Mouse (Mus musculus) forebrain, embryonic 15.5 days (tissue): ENCODE measurements around the gene Dnpep. TPM values are rescaled to one million over a fixed set of nuclear protein-coding genes. Genes with fewer than 3 reads are reported as not detected.

Experiments
- ATAC-seq: fragments of 200-750 bp; cut with Nextera tagmentation; replicated peaks from 2 replicates; pipeline ENCODE4 v1.8.0; 2017; ENCODE audit warnings: mild to moderate bottlenecking, moderate TSS enrichment, moderate library complexity
- H3K27ac ChIP-seq: fragments of 300-500 bp; sonication (generic); replicated peaks from 2 replicates; pipeline ENCODE4 v1.5.1; 2015; ENCODE audit warnings: mild to moderate bottlenecking, inconsistent platforms
- H3K27me3 ChIP-seq: fragments of 300-500 bp; sonication (generic); 2 replicates; pipeline ENCODE4 v1.6.1; 2015; ENCODE audit warnings: inconsistent platforms
- H3K36me3 ChIP-seq: fragments of 300-500 bp; sonication (generic); 2 replicates; pipeline ENCODE4 v1.6.1; 2015; ENCODE audit warnings: mild to moderate bottlenecking, inconsistent platforms
- H3K4me1 ChIP-seq: fragments of 300-500 bp; sonication (generic); 2 replicates; pipeline ENCODE4 v1.6.1; 2015; ENCODE audit warnings: inconsistent platforms
- H3K4me2 ChIP-seq: fragments of 300-500 bp; sonication (generic); replicated peaks from 2 replicates; pipeline ENCODE4 v1.6.1; 2015; ENCODE audit warnings: mild to moderate bottlenecking, inconsistent platforms
- H3K4me3 ChIP-seq: fragments of 300-500 bp; sonication (generic); 2 replicates; pipeline ENCODE4 v1.5.1; 2015; ENCODE audit warnings: mild to moderate bottlenecking, inconsistent platforms
- H3K9ac ChIP-seq: fragments of 300-500 bp; sonication (generic); replicated peaks from 2 replicates; pipeline ENCODE4 v1.6.1; 2015; ENCODE audit warnings: mild to moderate bottlenecking, inconsistent platforms
- H3K9me3 ChIP-seq: fragments of 300-500 bp; sonication (generic); 2 replicates; pipeline ENCODE4 v1.6.1; 2016; ENCODE audit warnings: inconsistent platforms
- WGBS: fragments of 180-500 bp; shearing (Covaris S2); methylation state at CpG from one replicate; pipeline ENCODE4 v1.1.7; 2015; ENCODE audit warnings: mixed read lengths; 5-methylcytosine and 5-hydroxymethylcytosine counted together
- polyA plus RNA-seq: library from polyadenylated mRNA; unstranded; fragments of >200 nt; fragmentation: Nextera tagmentation; extraction: Ambion mirVana; gene quantifications from 2 replicates; pipeline ENCODE4 v1.2.1, GENCODE M21; 2015

Gene Dnpep
- polyA plus RNA-seq = 162 and 163 TPM in 2 replicates

- Histone ChIP-seq H3K9me3 (no peaks in the 10 kb centered on the region), H3K4me3 (peak within 1 kb of the TSS; percentile 92), H3K36me3 (peaks cover 19% of the 10 kb centered on the region), H3K27me3 (no peaks in the 10 kb centered on the region), H3K27ac (peak within 1 kb of the TSS; percentile 88), H3K4me1 (peaks cover 14% of the 10 kb centered on the region), H3K4me2 (peak within 1 kb of the TSS; percentile 83), H3K9ac (peak within 1 kb of the TSS; percentile 71)
- WGBS = under 1% methylated on average over 91 of the region's 92 CpGs
- peak; percentile 98 for ATAC-seq
Observed at GRCm38 (mm10) chr1:75317241-75318201, at the start of gene Dnpep. TSS of gene Dnpep (minus strand) at chr1:75317990.

GRCm38 (mm10) chr1:75365510-75366137 is 47.8 kb upstream of the Dnpep start:
- H3K27ac ChIP-seq = 0 out of 2 replicates have a peak overlapping the region, but pooled peaks have one; percentile 19
- 27% methylated on average over 14 of the region's 14 CpGs for WGBS
- no peaks in the 10 kb centered on the region for H3K9me3 ChIP-seq
- peaks cover 12% of the 10 kb centered on the region for H3K4me1 ChIP-seq
- peaks cover 19% of the 10 kb centered on the region; the same call in 1 of the 2 replicates for H3K27me3 ChIP-seq
- no peak overlapping the region for H3K4me3 ChIP-seq
- H3K36me3 ChIP-seq = no peaks in the 10 kb centered on the region
- H3K4me2 ChIP-seq = no peak overlapping the region
- no peak overlapping the region for H3K9ac ChIP-seq
- no peak for ATAC-seq

- Histone ChIP-seq H3K4me3 (no peak overlapping the region), H3K9ac (no peak overlapping the region), H3K27ac (no peak overlapping the region), H3K9me3 (no peaks in the 10 kb centered on the region), H3K27me3 (peaks cover 33% of the 10 kb centered on the region), H3K36me3 (no peaks in the 10 kb centered on the region), H3K4me1 (peaks cover 19% of the 10 kb centered on the region), H3K4me2 (no peak overlapping the region)
- WGBS = 85% methylated on average over 3 of the region's 3 CpGs
- no peak for ATAC-seq
Observed at GRCm38 (mm10) chr1:75363868-75364267, 46.1 kb upstream of the Dnpep start.

- Histone ChIP-seq H3K9ac (no peak overlapping the region), H3K9me3 (no peaks in the 10 kb centered on the region), H3K36me3 (no peaks in the 10 kb centered on the region), H3K4me3 (no peak overlapping the region), H3K4me1 (peaks cover 19% of the 10 kb centered on the region), H3K27ac (no peak overlapping the region), H3K27me3 (peaks cover 37% of the 10 kb centered on the region), H3K4me2 (no peak overlapping the region)
- 45% methylated on average over 4 of the region's 4 CpGs for WGBS
- ATAC-seq = no peak
Observed at GRCm38 (mm10) chr1:75361750-75362149, 44.0 kb upstream of the Dnpep start.

- Histone ChIP-seq H3K27ac (no peak overlapping the region), H3K4me3 (no peak overlapping the region), H3K9ac (no peak overlapping the region), H3K4me2 (no peak overlapping the region), H3K36me3 (no peaks in the 10 kb centered on the region), H3K4me1 (peaks cover 17% of the 10 kb centered on the region), H3K9me3 (no peaks in the 10 kb centered on the region), H3K27me3 (peaks cover 37% of the 10 kb centered on the region)
- WGBS = 53% methylated on average over 4 of the region's 4 CpGs
- ATAC-seq = no peak
Observed at GRCm38 (mm10) chr1:75361123-75361522, 43.3 kb upstream of the Dnpep start.

- WGBS = 1% methylated on average over 80 of the region's 80 CpGs
- peaks cover 37% of the 10 kb centered on the region for H3K27me3 ChIP-seq
- peaks cover 10% of the 10 kb centered on the region for H3K4me1 ChIP-seq
- peak; percentile 61; the same call in 1 of the 2 replicates for ATAC-seq
- peak within 1 kb of the TSS; percentile 26 for H3K4me3 ChIP-seq
- H3K36me3 ChIP-seq = no peaks in the 10 kb centered on the region
- no peaks in the 10 kb centered on the region for H3K9me3 ChIP-seq
- no peak within 1 kb of the TSS; the same call in 1 of the 2 replicates for H3K9ac ChIP-seq
- peak within 1 kb of the TSS; percentile 33 for H3K4me2 ChIP-seq
- no peak within 1 kb of the TSS for H3K27ac ChIP-seq
Observed at GRCm38 (mm10) chr1:75360112-75361031, 42.6 kb upstream of the Dnpep start, which contains the start of gene Des. TSS of gene Des (plus strand) at chr1:75360329.

GRCm38 (mm10) chr1:75359346-75359745 is 41.6 kb upstream of the Dnpep start:
- 75% methylated on average over 13 of the region's 13 CpGs for WGBS
- no peak overlapping the region for H3K4me2 ChIP-seq
- no peaks in the 10 kb centered on the region for H3K9me3 ChIP-seq
- peaks cover 37% of the 10 kb centered on the region for H3K27me3 ChIP-seq
- peaks cover 9% of the 10 kb centered on the region for H3K4me1 ChIP-seq
- ATAC-seq = no peak
- H3K27ac ChIP-seq = no peak overlapping the region
- H3K9ac ChIP-seq = no peak overlapping the region
- no peak overlapping the region for H3K4me3 ChIP-seq
- no peaks in the 10 kb centered on the region for H3K36me3 ChIP-seq

GRCm38 (mm10) chr1:75358009-75358408 is 40.2 kb upstream of the Dnpep start:
- Histone ChIP-seq H3K4me3 (no peak overlapping the region), H3K4me1 (peaks cover 9% of the 10 kb centered on the region), H3K9ac (no peak overlapping the region), H3K9me3 (no peaks in the 10 kb centered on the region), H3K36me3 (no peaks in the 10 kb centered on the region), H3K27me3 (peaks cover 33% of the 10 kb centered on the region), H3K4me2 (no peak overlapping the region), H3K27ac (no peak overlapping the region)
- WGBS = 94% methylated on average over 4 of the region's 4 CpGs
- ATAC-seq = no peak

GRCm38 (mm10) chr1:75357261-75357660 is 39.5 kb upstream of the Dnpep start:
- no peak overlapping the region for H3K4me2 ChIP-seq
- no peaks in the 10 kb centered on the region for H3K36me3 ChIP-seq
- H3K4me3 ChIP-seq = no peak overlapping the region
- no peaks in the 10 kb centered on the region for H3K9me3 ChIP-seq
- no peak for ATAC-seq
- 70% methylated on average over 7 of the region's 7 CpGs for WGBS
- H3K9ac ChIP-seq = no peak overlapping the region
- H3K27me3 ChIP-seq = peaks cover 29% of the 10 kb centered on the region
- H3K4me1 ChIP-seq = peaks cover 9% of the 10 kb centered on the region
- no peak overlapping the region for H3K27ac ChIP-seq

- Histone ChIP-seq H3K27ac (no peak overlapping the region), H3K4me3 (no peak overlapping the region), H3K27me3 (no peaks in the 10 kb centered on the region), H3K4me1 (peaks cover 5% of the 10 kb centered on the region; the same call in 1 of the 2 replicates), H3K36me3 (no peaks in the 10 kb centered on the region), H3K9ac (no peak overlapping the region), H3K9me3 (no peaks in the 10 kb centered on the region), H3K4me2 (no peak overlapping the region)
- 42% methylated on average over 5 of the region's 5 CpGs for WGBS
- no peak for ATAC-seq
Observed at GRCm38 (mm10) chr1:75349275-75349674, 31.5 kb upstream of the Dnpep start.

- no peak for ATAC-seq
- Histone ChIP-seq H3K27me3 (no peaks in the 10 kb centered on the region), H3K9ac (no peak overlapping the region), H3K27ac (no peak overlapping the region), H3K9me3 (no peaks in the 10 kb centered on the region), H3K4me2 (no peak overlapping the region), H3K4me1 (peaks cover 6% of the 10 kb centered on the region; the same call in 1 of the 2 replicates), H3K4me3 (no peak overlapping the region), H3K36me3 (no peaks in the 10 kb centered on the region)
- WGBS = 92% methylated on average over 5 of the region's 5 CpGs
Observed at GRCm38 (mm10) chr1:75347279-75347678, 29.5 kb upstream of the Dnpep start.
